Comparison of ENCODE assay signal across 13 mouse cellular contexts in the genomic region with DNA sequence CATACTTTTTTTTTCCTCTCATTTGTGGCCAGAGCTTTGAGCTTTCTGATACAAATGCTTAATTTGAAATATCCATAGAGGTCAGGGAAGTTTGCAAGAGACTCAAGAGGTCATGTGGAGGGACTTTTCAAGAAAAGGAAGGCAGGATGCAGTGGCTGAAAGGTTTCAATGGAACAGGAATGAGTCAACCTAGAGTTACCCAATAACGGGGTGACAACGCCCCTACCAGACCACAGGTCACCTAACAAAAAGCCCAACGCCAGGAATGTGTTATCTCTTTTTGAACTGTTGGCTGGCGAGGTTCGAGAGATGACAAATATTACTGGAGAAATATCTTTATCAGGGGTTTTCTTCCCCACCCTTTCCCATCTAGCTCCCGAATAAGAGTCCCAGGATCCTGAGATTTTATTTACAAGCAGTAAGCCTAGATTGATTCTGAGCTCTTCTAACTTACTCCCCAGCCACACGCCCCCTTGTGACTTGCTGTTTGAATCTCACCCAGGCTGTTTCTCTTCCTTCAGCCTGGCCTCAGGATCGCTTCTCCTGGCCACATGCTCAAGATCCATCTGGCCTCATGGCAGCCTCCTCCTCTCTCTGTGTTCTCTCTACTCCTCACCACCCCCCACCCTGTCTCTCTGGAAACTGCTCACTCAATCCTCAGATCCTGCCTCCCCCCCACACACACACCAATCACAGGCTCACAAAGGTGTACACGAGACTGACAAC. TPM values are rescaled to one million over a fixed set of nuclear protein-coding genes. Genes with fewer than 3 reads are reported as not detected.
DNase-seq lines count a peak whose midpoint lies in the region; ATAC-seq and TF ChIP-seq lines count a peak whose summit lies in the region.
"Had no signal": no experiment of that assay in that cellular context is flagged by ENCODE, and none has a peak within 500 bp of the region (broad histone marks: within the 10 kb centered on the region; RNA-seq: fewer than 3 reads in every experiment).

No protein-coding gene starts in this region.

- DNase-seq in heart, adult 9 months (ENCODE audit: low spot score in 2 of 2) = peak; percentile 23 to 30
- no peak for DNase-seq in heart, embryonic 10.5 days (ENCODE audit: low spot score)
- DNase-seq in lung, embryonic 14.5 days = peak; percentile 29
- DNase-seq in lung, adult 18-20 months = no peak
- peak; percentile 54 for DNase-seq in ZHBTc4 (ENCODE audit: low read depth, low spot score)
- DNase-seq in urinary bladder, postnatal 25 days (ENCODE audit: low spot score) = no peak
- DNase-seq in Muller cell, postnatal 12 days (ENCODE audit: inconsistent ontology term) = no peak
- DNase-seq: embryo, embryonic 11 days; kidney, adult 11 months; right cerebral cortex, postnatal 14 days; thymus, postnatal 14 days had no signal

- peaks cover 8% of the 10 kb centered on the region for H3K4me1 ChIP-seq in heart, embryonic 10.5 days
- H3K4me1 ChIP-seq in lung, embryonic 14.5 days (ENCODE audit: insufficient read depth) = no peaks in the 10 kb centered on the region
- H3K4me1 ChIP-seq: limb, embryonic 15.5 days had no signal

- H3K27me3 ChIP-seq in heart, embryonic 10.5 days (ENCODE audit: insufficient read depth, poor library complexity, severe bottlenecking) = no peaks in the 10 kb centered on the region
- no peaks in the 10 kb centered on the region for H3K27me3 ChIP-seq in lung, embryonic 14.5 days (ENCODE audit: insufficient read depth, low read length)
- H3K27me3 ChIP-seq: limb, embryonic 15.5 days had no signal

- no peaks in the 10 kb centered on the region for H3K36me3 ChIP-seq in heart, embryonic 10.5 days
- no peaks in the 10 kb centered on the region for H3K36me3 ChIP-seq in lung, embryonic 14.5 days (ENCODE audit: insufficient read depth)
- H3K36me3 ChIP-seq: limb, embryonic 15.5 days had no signal

- H3K4me2 ChIP-seq in lung, embryonic 14.5 days = no peak overlapping the region
- H3K4me2 ChIP-seq: limb, embryonic 15.5 days had no signal

- H3K9ac ChIP-seq in lung, embryonic 14.5 days = no peak overlapping the region
- H3K9ac ChIP-seq: limb, embryonic 15.5 days had no signal

- TF ChIP-seq CTCF in lung, embryonic 14.5 days (IDR thresholded peaks at IDR 0.05; ENCODE audit: low read depth) = peak; percentile 43

- no peak for ATAC-seq in lung, embryonic 14.5 days (ENCODE audit: insufficient read depth)
- peak; percentile 50 for ATAC-seq in megakaryocyte progenitor cell, adult 5-6 weeks (replicated peaks; ENCODE audit: poor library complexity)

- H3K9me3 ChIP-seq in heart, embryonic 10.5 days = no peaks in the 10 kb centered on the region
- H3K9me3 ChIP-seq in lung, embryonic 14.5 days (ENCODE audit: low read depth, low read length) = no peaks in the 10 kb centered on the region
- H3K9me3 ChIP-seq: limb, embryonic 15.5 days had no signal

- 56% methylated on average over 9 of the region's 9 CpGs for WGBS in heart, embryonic 10.5 days
- WGBS in lung, embryonic 14.5 days = 52% methylated on average over 9 of the region's 9 CpGs

- H3K27ac ChIP-seq in heart, embryonic 10.5 days = no peak overlapping the region
- H3K27ac ChIP-seq in lung, embryonic 14.5 days (ENCODE audit: low read depth) = no peak overlapping the region
- H3K27ac ChIP-seq: limb, embryonic 15.5 days had no signal

- H3K4me3 ChIP-seq in heart, embryonic 10.5 days = no peak overlapping the region
- H3K4me3 ChIP-seq in lung, embryonic 14.5 days (ENCODE audit: low read depth, low read length) = no peak overlapping the region
- H3K4me3 ChIP-seq: limb, embryonic 15.5 days had no signal

RNA-seq across cellular contexts. Expression of a gene that starts 13.0 kb away (rescaled TPM):
- not detected in 2 replicates for polyA plus RNA-seq in heart, embryonic 10.5 days (2016; fragmentation: Nextera tagmentation; extraction: Ambion mirVana)
- polyA plus RNA-seq in lung, embryonic 14.5 days (2014; fragmentation: Nextera tagmentation; extraction: Ambion mirVana) = 0.11 TPM in 1 of 2 replicates, not detected in the other
- 0.32 TPM in 1 of 2 replicates, not detected in the other for total RNA-seq in megakaryocyte progenitor cell, adult 5-6 weeks (2015)
- 0.34 TPM in 1 of 2 replicates, not detected in the other for total RNA-seq in megakaryocyte progenitor cell, adult 5-6 weeks (2017)

RNA-seq across cellular contexts. Expression of a gene that starts 45.5 kb away (rescaled TPM):
- 105 and 106 TPM in 2 replicates for polyA plus RNA-seq in heart, embryonic 10.5 days (2016; fragmentation: Nextera tagmentation; extraction: Ambion mirVana)
- polyA plus RNA-seq in lung, embryonic 14.5 days (2014; fragmentation: Nextera tagmentation; extraction: Ambion mirVana) = 163 and 167 TPM in 2 replicates
- total RNA-seq in megakaryocyte progenitor cell, adult 5-6 weeks (2015) = 32.3 and 36.1 TPM in 2 replicates
- 54.1 and 79.4 TPM in 2 replicates for total RNA-seq in megakaryocyte progenitor cell, adult 5-6 weeks (2017)

RNA-seq across cellular contexts. Expression of a gene that starts 46.9 kb away (rescaled TPM):
- polyA plus RNA-seq in heart, embryonic 10.5 days (2016; fragmentation: Nextera tagmentation; extraction: Ambion mirVana) = 26.3 and 29.1 TPM in 2 replicates
- 37.6 and 39.4 TPM in 2 replicates for polyA plus RNA-seq in lung, embryonic 14.5 days (2014; fragmentation: Nextera tagmentation; extraction: Ambion mirVana)
- 20.2 and 25.5 TPM in 2 replicates for total RNA-seq in megakaryocyte progenitor cell, adult 5-6 weeks (2015)
- 17.3 and 17.6 TPM in 2 replicates for total RNA-seq in megakaryocyte progenitor cell, adult 5-6 weeks (2017)

Comparison
In these comparisons a context has a peak if more than half of its experiments do, and no peak if none do; other contexts are left out.
1. DNase-seq: peak in heart, adult 9 months (2 of 2), lung, embryonic 14.5 days (single experiment) and ZHBTc4 (single experiment); none in heart, embryonic 10.5 days (single experiment), lung, adult 18-20 months (0 of 2), urinary bladder, postnatal 25 days (single experiment) and Muller cell, postnatal 12 days (single experiment).